Mouse (Mus musculus): ENCODE measurements around the gene Med26. TPM values are rescaled to one million over a fixed set of nuclear protein-coding genes. Genes with fewer than 3 reads are reported as not detected.
A peak's percentile ranks its signal among the peaks of the same experiment; 100 is the strongest.

The Med26 gene
- polyA plus RNA-seq (2012; rRNA removed), result 9.6 and 10.3 TPM in 2 replicates

- peak within 1 kb of the TSS; percentile 78 for H3K4me3 ChIP-seq (replicated peaks; ENCODE audit: insufficient read depth, low read depth, low read length)
- under 1% methylated on average over 91 of the region's 92 CpGs for WGBS
- TF ChIP-seq POLR2A (IDR thresholded peaks at IDR 0.05; ENCODE audit: borderline replicate concordance, insufficient read depth, low read length) (peak; percentile 56; the same call in 1 of the 2 replicates), CTCF (IDR thresholded peaks at IDR 0.05; ENCODE audit: borderline replicate concordance, insufficient read depth, low read depth, low read length) (no peak)
- H3K4me1 ChIP-seq (ENCODE audit: control insufficient read depth, insufficient read depth, low read length), result no peaks in the 10 kb centered on the region
- peak; percentile 97 to 99 for DNase-seq
- no peaks in the 10 kb centered on the region for H3K27me3 ChIP-seq (ENCODE audit: control insufficient read depth, insufficient read depth, low read length)
- H3K27ac ChIP-seq (ENCODE audit: insufficient read depth, low read length), result peak within 1 kb of the TSS; percentile 18
These were observed at the start of gene Med26 for GRCm38 (mm10) chr8:72547802-72548643. Gene Med26 (minus strand): TSS chr8:72548270.

- Histone ChIP-seq H3K27ac (ENCODE audit: insufficient read depth, low read length) (no peak overlapping the region), H3K4me1 (ENCODE audit: control insufficient read depth, insufficient read depth, low read length) (no peaks in the 10 kb centered on the region), H3K27me3 (ENCODE audit: control insufficient read depth, insufficient read depth, low read length) (no peaks in the 10 kb centered on the region), H3K4me3 (replicated peaks; ENCODE audit: insufficient read depth, low read depth, low read length) (no peak overlapping the region)
- DNase-seq, result no peak
- TF ChIP-seq CTCF (IDR thresholded peaks at IDR 0.05; ENCODE audit: borderline replicate concordance, insufficient read depth, low read depth, low read length) (no peak), POLR2A (IDR thresholded peaks at IDR 0.05; ENCODE audit: borderline replicate concordance, insufficient read depth, low read length) (no peak)
- WGBS, result 59% methylated on average over 2 of the region's 2 CpGs
These were observed 42.1 kb upstream of the Med26 start for GRCm38 (mm10) chr8:72590198-72590597.

DNA sequence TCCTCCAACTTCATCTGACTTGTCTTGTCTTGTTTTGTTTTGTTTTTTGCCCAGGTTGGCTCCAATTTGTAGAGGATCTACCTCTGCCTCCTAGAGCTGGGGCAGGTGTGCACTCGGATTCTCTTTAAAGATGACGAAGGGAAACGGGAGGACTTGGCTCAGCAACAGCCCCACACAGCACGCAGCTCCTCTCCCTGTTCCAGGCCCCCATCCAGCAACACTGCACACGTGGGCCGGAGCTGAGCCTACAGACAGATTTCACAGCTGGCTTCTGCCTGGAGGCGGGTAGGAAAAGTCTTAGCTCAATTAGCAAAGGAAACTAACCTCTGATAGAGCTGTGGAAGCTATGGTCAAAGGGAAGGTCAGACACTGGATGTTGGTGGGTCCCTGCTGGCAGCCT, 41.2 kb upstream of the Med26 start:
- TF ChIP-seq CTCF (IDR thresholded peaks at IDR 0.05; ENCODE audit: borderline replicate concordance, insufficient read depth, low read depth, low read length) (no peak), POLR2A (IDR thresholded peaks at IDR 0.05; ENCODE audit: borderline replicate concordance, insufficient read depth, low read length) (no peak)
- Histone ChIP-seq H3K27me3 (ENCODE audit: control insufficient read depth, insufficient read depth, low read length) (no peaks in the 10 kb centered on the region), H3K27ac (ENCODE audit: insufficient read depth, low read length) (no peak overlapping the region), H3K4me1 (ENCODE audit: control insufficient read depth, insufficient read depth, low read length) (no peaks in the 10 kb centered on the region), H3K4me3 (replicated peaks; ENCODE audit: insufficient read depth, low read depth, low read length) (no peak overlapping the region)
- WGBS, result 40% methylated on average over 7 of the region's 7 CpGs
- no peak for DNase-seq

- no peak for TF ChIP-seq POLR2A (IDR thresholded peaks at IDR 0.05; ENCODE audit: borderline replicate concordance, insufficient read depth, low read length)
- TF ChIP-seq CTCF (IDR thresholded peaks at IDR 0.05; ENCODE audit: borderline replicate concordance, insufficient read depth, low read depth, low read length), result no peak
- Histone ChIP-seq H3K27ac (ENCODE audit: insufficient read depth, low read length) (no peak overlapping the region), H3K4me1 (ENCODE audit: control insufficient read depth, insufficient read depth, low read length) (no peaks in the 10 kb centered on the region), H3K27me3 (ENCODE audit: control insufficient read depth, insufficient read depth, low read length) (no peaks in the 10 kb centered on the region), H3K4me3 (replicated peaks; ENCODE audit: insufficient read depth, low read depth, low read length) (no peak overlapping the region)
- DNase-seq, result no peak
- 78% methylated on average over 10 of the region's 10 CpGs for WGBS
These were observed 40.8 kb upstream of the Med26 start for GRCm38 (mm10) chr8:72588865-72589264.

- Histone ChIP-seq H3K4me3 (replicated peaks; ENCODE audit: insufficient read depth, low read depth, low read length) (no peak overlapping the region), H3K27ac (ENCODE audit: insufficient read depth, low read length) (no peak overlapping the region), H3K4me1 (ENCODE audit: control insufficient read depth, insufficient read depth, low read length) (no peaks in the 10 kb centered on the region), H3K27me3 (ENCODE audit: control insufficient read depth, insufficient read depth, low read length) (no peaks in the 10 kb centered on the region)
- peak; percentile 55 to 68 for DNase-seq
- WGBS, result 16% methylated on average over 6 of the region's 6 CpGs
- TF ChIP-seq POLR2A (IDR thresholded peaks at IDR 0.05; ENCODE audit: borderline replicate concordance, insufficient read depth, low read length) (no peak), CTCF (IDR thresholded peaks at IDR 0.05; ENCODE audit: borderline replicate concordance, insufficient read depth, low read depth, low read length) (no peak)
These were observed 39.7 kb upstream of the Med26 start for GRCm38 (mm10) chr8:72587806-72588205.

DNA sequence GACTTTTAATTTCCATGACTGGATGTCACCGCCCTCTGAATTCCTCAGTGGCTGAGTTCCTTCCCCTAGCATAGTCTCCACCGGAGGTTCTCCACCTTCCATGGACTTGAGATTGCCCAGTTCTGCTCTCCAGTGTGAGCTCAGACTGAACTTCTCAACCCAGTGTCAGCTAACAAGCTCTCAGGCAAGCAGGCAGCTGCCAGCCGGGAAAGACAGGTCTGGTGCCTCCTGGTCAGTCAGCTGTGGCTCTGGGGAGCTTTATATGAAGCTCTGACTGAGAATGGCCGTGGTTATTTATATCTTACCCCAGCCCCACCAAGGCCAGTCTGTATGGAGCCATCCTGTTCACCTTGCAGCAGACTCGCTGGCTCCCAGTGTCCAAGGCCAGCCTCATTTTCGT, 36.3 kb upstream of the Med26 start:
- H3K4me1 ChIP-seq (ENCODE audit: control insufficient read depth, insufficient read depth, low read length), result peaks cover 1% of the 10 kb centered on the region
- no peaks in the 10 kb centered on the region for H3K27me3 ChIP-seq (ENCODE audit: control insufficient read depth, insufficient read depth, low read length)
- H3K27ac ChIP-seq (ENCODE audit: insufficient read depth, low read length), result no peak overlapping the region
- no peak overlapping the region for H3K4me3 ChIP-seq (replicated peaks; ENCODE audit: insufficient read depth, low read depth, low read length)
- 80% methylated on average over 6 of the region's 6 CpGs for WGBS
- TF ChIP-seq POLR2A (IDR thresholded peaks at IDR 0.05; ENCODE audit: borderline replicate concordance, insufficient read depth, low read length) (no peak), CTCF (IDR thresholded peaks at IDR 0.05; ENCODE audit: borderline replicate concordance, insufficient read depth, low read depth, low read length) (no peak)
- no peak for DNase-seq

GRCm38 (mm10) chr8:72583056-72583771, 35.1 kb upstream of the Med26 start:
- Histone ChIP-seq H3K4me1 (ENCODE audit: control insufficient read depth, insufficient read depth, low read length) (peaks cover 4% of the 10 kb centered on the region), H3K27me3 (ENCODE audit: control insufficient read depth, insufficient read depth, low read length) (no peaks in the 10 kb centered on the region), H3K27ac (ENCODE audit: insufficient read depth, low read length) (no peak overlapping the region), H3K4me3 (replicated peaks; ENCODE audit: insufficient read depth, low read depth, low read length) (no peak overlapping the region)
- 61% methylated on average over 7 of the region's 7 CpGs for WGBS
- no peak for TF ChIP-seq POLR2A (IDR thresholded peaks at IDR 0.05; ENCODE audit: borderline replicate concordance, insufficient read depth, low read length)
- TF ChIP-seq CTCF (IDR thresholded peaks at IDR 0.05; ENCODE audit: borderline replicate concordance, insufficient read depth, low read depth, low read length), result no peak
- peak in 1 of 2 experiments; percentile 18 for DNase-seq

All from cerebellum, adult 2 months (tissue).